Mouse (Mus musculus) heart, embryonic 13.5 days (tissue): Measurements from ENCODE around the gene Zfp575. TPM values are rescaled to one million over a fixed set of nuclear protein-coding genes. Genes with fewer than 3 reads are reported as not detected.

Experiments
- ATAC-seq: fragments of 200-750 bp; cut with Nextera tagmentation; 2 replicates; pipeline ENCODE4 v1.8.0; 2017; ENCODE audit warnings: moderate TSS enrichment; ENCODE audit not compliant: insufficient number of reproducible peaks, low FRiP score, low TSS enrichment; ENCODE audit errors: extremely low read depth
- H3K27ac ChIP-seq: fragments of 300-500 bp; sonication (generic); replicated peaks from 2 replicates; pipeline ENCODE4 v1.5.1; 2015; ENCODE audit warnings: moderate library complexity, mild to moderate bottlenecking, inconsistent platforms
- H3K27me3 ChIP-seq: fragments of 300-500 bp; sonication (generic); replicated peaks from 2 replicates; pipeline ENCODE4 v1.6.1; 2015; ENCODE audit warnings: mild to moderate bottlenecking, inconsistent platforms
- H3K36me3 ChIP-seq: fragments of 300-500 bp; sonication (generic); 2 replicates; pipeline ENCODE4 v1.6.1; 2015; ENCODE audit warnings: mild to moderate bottlenecking, inconsistent platforms
- H3K4me1 ChIP-seq: fragments of 300-500 bp; sonication (generic); 2 replicates; pipeline ENCODE4 v1.6.1; 2015; ENCODE audit warnings: inconsistent platforms
- H3K4me2 ChIP-seq: fragments of 300-500 bp; sonication (generic); 2 replicates; pipeline ENCODE4 v1.6.1; 2015; ENCODE audit warnings: inconsistent platforms, mild to moderate bottlenecking, moderate library complexity
- H3K4me3 ChIP-seq: fragments of 300-500 bp; sonication (generic); 2 replicates; pipeline ENCODE4 v1.5.1; 2015; ENCODE audit warnings: moderate library complexity, mild to moderate bottlenecking, inconsistent platforms
- H3K9ac ChIP-seq: fragments of 300-500 bp; sonication (generic); 2 replicates; pipeline ENCODE4 v1.6.1; 2015; ENCODE audit warnings: inconsistent platforms, mild to moderate bottlenecking, moderate library complexity
- H3K9me3 ChIP-seq: fragments of 300-500 bp; sonication (generic); 2 replicates; pipeline ENCODE4 v1.6.1; 2016; ENCODE audit warnings: inconsistent platforms
- WGBS: fragments of 180-500 bp; shearing (Covaris S2); methylation state at CpG from one replicate; pipeline ENCODE4 v1.1.7; 2015; ENCODE audit warnings: mixed read lengths; 5-methylcytosine and 5-hydroxymethylcytosine counted together
- polyA plus RNA-seq: library from polyadenylated mRNA; unstranded; fragments of >200 nt; fragmentation: Nextera tagmentation; extraction: Ambion mirVana; gene quantifications from 2 replicates; pipeline ENCODE4 v1.2.1, GENCODE M21; 2015

Zfp575 gene
- polyA plus RNA-seq, 1 experiment from 2014 or later = 0.78 TPM

DNA sequence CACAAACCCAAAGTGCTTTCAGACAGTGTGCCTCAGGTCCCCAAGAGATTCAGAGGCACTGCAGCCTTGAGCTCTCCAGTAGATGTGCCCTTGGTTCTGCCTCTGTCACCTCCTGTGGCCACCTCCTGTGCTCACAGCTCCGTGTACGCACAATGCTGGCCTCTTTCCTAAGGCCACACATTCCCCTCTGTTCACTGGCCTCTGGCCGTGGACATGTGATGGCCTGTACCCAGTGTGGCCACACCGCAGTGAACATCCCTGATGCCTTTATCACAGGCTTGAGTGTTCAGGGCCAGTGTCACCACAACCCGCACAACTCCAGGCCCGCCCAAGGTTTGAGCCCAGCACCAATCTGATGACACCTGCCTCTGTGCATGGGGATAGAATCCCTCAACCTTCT lies 2.6 kb downstream of the Zfp575 start:
- no peak overlapping the region for H3K9ac ChIP-seq
- no peak for ATAC-seq
- peaks cover 43% of the 10 kb centered on the region for H3K27me3 ChIP-seq
- no peak overlapping the region for H3K4me2 ChIP-seq
- 78% methylated on average over 6 of the region's 6 CpGs for WGBS
- no peaks in the 10 kb centered on the region for H3K9me3 ChIP-seq
- peaks cover 11% of the 10 kb centered on the region for H3K4me1 ChIP-seq
- H3K4me3 ChIP-seq = no peak overlapping the region
- H3K27ac ChIP-seq = no peak overlapping the region
- no peaks in the 10 kb centered on the region for H3K36me3 ChIP-seq

DNA sequence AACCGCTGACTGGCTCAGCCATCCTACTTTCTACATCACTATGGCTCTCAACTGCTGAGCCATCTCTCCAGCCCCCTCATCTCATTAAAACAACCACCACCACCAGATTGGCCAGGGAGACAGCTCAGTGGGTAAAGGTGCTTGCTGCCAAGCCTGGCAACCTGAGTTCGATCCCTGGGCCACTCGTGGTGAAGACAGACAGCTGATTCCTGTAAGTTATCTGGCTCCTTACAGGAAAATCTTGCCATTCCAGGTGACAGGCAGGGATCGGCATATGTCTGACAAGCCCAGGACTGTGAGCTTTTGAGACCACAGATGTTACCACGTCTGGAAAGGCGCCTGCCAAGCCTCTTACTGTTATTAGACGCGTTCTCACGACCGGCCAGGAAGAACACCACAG lies 9.6 kb downstream of the Zfp575 start:
- no peak overlapping the region for H3K27ac ChIP-seq
- ATAC-seq = no peak
- 88% methylated on average over 10 of the region's 10 CpGs for WGBS
- peaks cover 6% of the 10 kb centered on the region for H3K36me3 ChIP-seq
- no peaks in the 10 kb centered on the region for H3K9me3 ChIP-seq
- H3K4me3 ChIP-seq = no peak overlapping the region
- H3K9ac ChIP-seq = no peak overlapping the region
- H3K4me2 ChIP-seq = no peak overlapping the region
- no peaks in the 10 kb centered on the region for H3K4me1 ChIP-seq
- no peaks in the 10 kb centered on the region for H3K27me3 ChIP-seq

- H3K36me3 ChIP-seq = peaks cover 42% of the 10 kb centered on the region
- no peaks in the 10 kb centered on the region for H3K4me1 ChIP-seq
- H3K27ac ChIP-seq = no peak overlapping the region
- 51% methylated on average over 12 of the region's 12 CpGs for WGBS
- ATAC-seq = no peak
- H3K9ac ChIP-seq = no peak overlapping the region
- H3K9me3 ChIP-seq = no peaks in the 10 kb centered on the region
- no peak overlapping the region for H3K4me3 ChIP-seq
- H3K27me3 ChIP-seq = no peaks in the 10 kb centered on the region
- H3K4me2 ChIP-seq = no peak overlapping the region
Measured at GRCm38 (mm10) chr7:24574224-24574796, 13.1 kb downstream of the Zfp575 start.

- H3K4me1 ChIP-seq = no peaks in the 10 kb centered on the region
- no peak for ATAC-seq
- no peaks in the 10 kb centered on the region for H3K27me3 ChIP-seq
- no peak overlapping the region for H3K4me2 ChIP-seq
- H3K27ac ChIP-seq = no peak overlapping the region
- H3K9me3 ChIP-seq = no peaks in the 10 kb centered on the region
- no peak overlapping the region for H3K9ac ChIP-seq
- 61% methylated on average over 5 of the region's 5 CpGs for WGBS
- H3K4me3 ChIP-seq = no peak overlapping the region
- H3K36me3 ChIP-seq = peaks cover 60% of the 10 kb centered on the region
Measured at GRCm38 (mm10) chr7:24572455-24572854, 15.0 kb downstream of the Zfp575 start.

DNA sequence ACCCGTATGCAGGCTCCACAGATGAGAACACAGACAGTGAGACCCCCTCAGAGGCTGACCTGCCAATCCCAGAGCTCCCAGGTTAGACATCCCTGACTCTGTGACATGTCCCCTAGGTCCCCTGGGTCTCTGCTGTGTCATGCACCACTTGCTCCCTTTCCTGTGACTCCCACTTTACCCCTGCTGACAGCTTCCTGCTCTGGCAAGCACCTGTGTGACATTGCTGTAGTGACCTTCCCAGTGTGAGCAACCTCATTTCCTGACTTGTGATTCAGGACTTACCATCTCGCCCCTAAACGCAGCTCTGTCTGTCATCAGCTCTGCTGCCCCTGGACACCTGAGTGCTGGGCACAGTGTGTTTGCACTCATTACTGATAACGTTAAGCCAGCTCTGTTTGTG lies 16.4 kb downstream of the Zfp575 start:
- Histone ChIP-seq H3K4me3 (no peak overlapping the region), H3K4me1 (no peaks in the 10 kb centered on the region), H3K27ac (no peak overlapping the region), H3K36me3 (peaks cover 74% of the 10 kb centered on the region), H3K4me2 (no peak overlapping the region), H3K9ac (no peak overlapping the region), H3K27me3 (no peaks in the 10 kb centered on the region), H3K9me3 (no peaks in the 10 kb centered on the region)
- 70% methylated on average over 4 of the region's 4 CpGs for WGBS
- no peak for ATAC-seq

DNA sequence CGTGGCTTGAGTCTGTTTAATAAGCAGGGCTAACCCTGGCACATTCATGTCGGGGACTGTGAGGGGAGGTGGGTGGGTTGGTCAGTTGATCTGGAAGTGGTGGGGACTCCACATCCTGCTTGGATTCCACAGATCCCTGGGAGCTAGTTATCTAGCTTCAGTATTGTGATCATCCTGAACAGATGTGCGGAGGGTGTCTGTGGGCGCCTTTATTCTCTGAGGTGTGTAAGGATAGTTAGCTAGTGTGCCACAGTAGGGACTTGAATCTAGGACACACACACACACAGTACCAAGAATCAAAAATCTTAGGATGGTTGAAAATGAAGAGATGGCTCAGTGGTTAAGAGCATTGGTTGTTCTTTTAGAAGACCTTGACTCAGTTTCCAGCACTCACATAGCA lies 18.9 kb downstream of the Zfp575 start:
- ATAC-seq = no peak
- peaks cover 93% of the 10 kb centered on the region for H3K36me3 ChIP-seq
- WGBS = 87% methylated on average over 4 of the region's 4 CpGs

GRCm38 (mm10) chr7:24566206-24566605 lies 21.2 kb downstream of the Zfp575 start:
- peaks cover 90% of the 10 kb centered on the region for H3K36me3 ChIP-seq

More for the DNA sequence above, 18.9 kb downstream of the Zfp575 start:
- Histone ChIP-seq H3K4me3 (no peak overlapping the region), H3K4me1 (no peaks in the 10 kb centered on the region), H3K4me2 (no peak overlapping the region), H3K9me3 (no peaks in the 10 kb centered on the region), H3K27ac (no peak overlapping the region), H3K9ac (no peak overlapping the region), H3K27me3 (no peaks in the 10 kb centered on the region)

DNA sequence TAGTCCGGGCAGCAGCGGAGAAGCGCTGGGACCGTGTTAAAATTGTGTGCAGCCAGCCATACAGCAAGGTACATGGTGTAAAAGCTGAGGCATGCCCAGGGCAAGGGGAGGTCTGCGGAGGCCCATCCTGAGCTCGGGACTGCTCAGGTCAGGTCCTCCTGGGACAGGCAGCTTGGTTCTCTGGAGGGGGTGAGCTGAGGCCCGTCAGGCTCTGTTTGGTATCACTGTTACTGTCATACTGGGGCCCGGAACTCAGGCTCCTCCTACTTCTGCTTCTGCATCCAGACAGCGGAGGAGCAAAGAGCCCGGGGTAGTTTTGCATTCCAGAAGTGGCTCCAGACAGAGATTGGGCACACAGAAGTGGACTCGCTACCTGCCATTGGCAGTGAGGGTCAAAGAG lies 21.8 kb downstream of the Zfp575 start:
- WGBS = 85% methylated on average over 11 of the region's 11 CpGs

More at GRCm38 (mm10) chr7:24566206-24566605, 21.2 kb downstream of the Zfp575 start:
- H3K9me3 ChIP-seq = no peaks in the 10 kb centered on the region
- no peak for ATAC-seq
- H3K9ac ChIP-seq = no peak overlapping the region
- H3K4me2 ChIP-seq = no peak overlapping the region
- H3K4me1 ChIP-seq = no peaks in the 10 kb centered on the region
- no peak overlapping the region for H3K27ac ChIP-seq
- H3K4me3 ChIP-seq = no peak overlapping the region
- H3K27me3 ChIP-seq = no peaks in the 10 kb centered on the region
- WGBS = 84% methylated on average over 9 of the region's 9 CpGs

DNA sequence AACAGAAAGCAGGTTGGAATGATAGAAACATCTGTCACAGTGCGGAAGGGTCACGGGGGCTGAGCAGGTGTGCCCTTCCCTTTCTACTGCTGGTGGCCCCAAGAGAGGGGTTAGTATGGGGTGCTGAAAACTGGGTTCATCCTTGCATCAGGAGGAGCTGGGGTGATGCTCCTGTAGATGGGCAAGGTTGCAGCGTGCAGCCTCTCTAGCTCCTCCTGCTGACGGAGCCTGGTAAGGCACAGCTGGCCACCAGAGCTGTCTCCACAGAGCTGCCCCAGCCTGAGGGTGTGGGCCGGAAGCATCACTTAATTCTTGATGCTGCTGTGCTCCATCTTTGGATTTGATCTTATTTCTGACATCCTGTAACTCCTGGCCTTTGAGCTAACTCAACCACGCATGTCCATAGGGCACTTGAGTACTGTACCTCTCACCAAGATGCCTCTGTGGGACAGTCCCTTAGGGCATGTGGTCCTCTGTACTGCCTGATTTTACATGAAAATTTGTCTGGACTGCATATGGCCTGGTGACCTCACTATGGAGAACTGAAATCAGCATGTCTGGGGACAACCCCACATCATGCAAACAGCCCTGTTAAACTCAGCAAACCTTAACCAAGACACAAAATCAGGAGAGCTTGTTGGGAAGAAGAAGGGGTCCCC lies 22.7 kb downstream of the Zfp575 start:
- Histone ChIP-seq H3K9me3 (no peaks in the 10 kb centered on the region), H3K27me3 (no peaks in the 10 kb centered on the region), H3K27ac (no peak overlapping the region), H3K4me2 (no peak overlapping the region), H3K4me3 (no peak overlapping the region), H3K36me3 (peaks cover 90% of the 10 kb centered on the region), H3K9ac (no peak overlapping the region), H3K4me1 (no peaks in the 10 kb centered on the region)
- no peak for ATAC-seq
- WGBS = 62% methylated on average over 6 of the region's 6 CpGs

More for the DNA sequence above, 21.8 kb downstream of the Zfp575 start:
- no peak overlapping the region for H3K4me2 ChIP-seq
- no peak overlapping the region for H3K9ac ChIP-seq
- H3K36me3 ChIP-seq = peaks cover 90% of the 10 kb centered on the region
- no peak overlapping the region for H3K4me3 ChIP-seq
- H3K27ac ChIP-seq = no peak overlapping the region
- H3K9me3 ChIP-seq = no peaks in the 10 kb centered on the region
- H3K27me3 ChIP-seq = no peaks in the 10 kb centered on the region
- H3K4me1 ChIP-seq = no peaks in the 10 kb centered on the region
- no peak for ATAC-seq

DNA sequence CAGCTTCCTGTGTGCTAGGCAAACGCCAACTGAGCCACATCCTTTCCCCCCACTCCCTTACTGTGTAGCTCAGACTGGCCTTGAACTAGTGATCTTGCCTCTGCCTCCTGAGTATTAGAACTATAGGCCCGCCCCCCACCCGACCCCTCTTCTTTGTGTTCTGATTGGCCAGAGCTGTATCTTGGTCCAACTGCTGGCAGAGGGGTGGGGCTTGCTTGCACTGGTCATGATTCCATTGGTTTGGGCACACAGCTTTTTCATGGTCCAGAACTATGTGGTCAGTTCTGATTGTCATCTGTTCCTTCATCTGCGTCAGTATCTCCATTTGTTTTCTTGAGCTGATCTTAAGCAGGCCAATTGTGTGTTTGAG lies 23.6 kb downstream of the Zfp575 start:
- no peak overlapping the region for H3K4me3 ChIP-seq
- H3K27ac ChIP-seq = no peak overlapping the region
- H3K9ac ChIP-seq = no peak overlapping the region
- H3K4me1 ChIP-seq = no peaks in the 10 kb centered on the region
- H3K27me3 ChIP-seq = no peaks in the 10 kb centered on the region
- WGBS = 77% methylated on average over 4 of the region's 4 CpGs
- H3K36me3 ChIP-seq = peaks cover 90% of the 10 kb centered on the region
- H3K4me2 ChIP-seq = no peak overlapping the region
- no peaks in the 10 kb centered on the region for H3K9me3 ChIP-seq
- no peak for ATAC-seq

- Histone ChIP-seq H3K4me3 (no peak overlapping the region), H3K4me1 (no peaks in the 10 kb centered on the region), H3K36me3 (peaks cover 85% of the 10 kb centered on the region), H3K27me3 (no peaks in the 10 kb centered on the region), H3K4me2 (no peak overlapping the region), H3K9ac (no peak overlapping the region), H3K9me3 (no peaks in the 10 kb centered on the region), H3K27ac (no peak overlapping the region)
- ATAC-seq = no peak
- WGBS = 88% methylated on average over 8 of the region's 8 CpGs
Measured at GRCm38 (mm10) chr7:24563191-24563836, 24.1 kb downstream of the Zfp575 start.

- H3K4me2 ChIP-seq = no peak overlapping the region
- H3K27me3 ChIP-seq = no peaks in the 10 kb centered on the region
- no peaks in the 10 kb centered on the region for H3K9me3 ChIP-seq
- WGBS = 88% methylated on average over 4 of the region's 4 CpGs
- H3K27ac ChIP-seq = no peak overlapping the region
- no peaks in the 10 kb centered on the region for H3K4me1 ChIP-seq
- ATAC-seq = no peak
- peaks cover 77% of the 10 kb centered on the region for H3K36me3 ChIP-seq
- H3K4me3 ChIP-seq = no peak overlapping the region
- no peak overlapping the region for H3K9ac ChIP-seq
Measured at GRCm38 (mm10) chr7:24561450-24561849, 26.0 kb downstream of the Zfp575 start.
